Mouse (Mus musculus) spleen, adult 2 months (tissue): ENCODE measurements at regions not wholly inside any gene's neighbourhood (a gene's known extent, or its start where the extent isn't known, plus 50 kb on each side); places are given as distances from the start of the nearest gene placed in this dataset.

ENCODE experiments used
- DNase-seq, 2 experiments: peaks; one replicate each; pipeline versions ENCODE4 v3.0.0 to v3.0.0-alpha.2; 2012 to 2021; ENCODE audit warnings: low spot score in 2 of 2, low read depth in 1 of 2
- H3K27ac ChIP-seq: fragments of 200-500 bp; 2 replicates; pipeline ENCODE4 v1.5.1; 2012; ENCODE audit warnings: low read length, inconsistent platforms; ENCODE audit not compliant: insufficient read depth
- H3K27me3 ChIP-seq: fragments of 200-500 bp; 2 replicates; pipeline ENCODE4 v1.6.1; 2012; ENCODE audit warnings: mild to moderate bottlenecking, moderate library complexity, low read length, inconsistent platforms; ENCODE audit not compliant: control insufficient read depth, insufficient read depth
- H3K36me3 ChIP-seq: fragments of 200-500 bp; 2 replicates; pipeline ENCODE4 v1.6.1; 2012; ENCODE audit warnings: mild to moderate bottlenecking, low read length, inconsistent platforms; ENCODE audit not compliant: control insufficient read depth, insufficient read depth
- H3K4me1 ChIP-seq: fragments of 200-500 bp; 2 replicates; pipeline ENCODE4 v1.6.1; 2011; ENCODE audit warnings: inconsistent platforms; ENCODE audit not compliant: control insufficient read depth, insufficient read depth, insufficient read length
- H3K4me3 ChIP-seq: fragments of 200-500 bp; 2 replicates; pipeline ENCODE4 v1.5.1; 2011; ENCODE audit warnings: mild to moderate bottlenecking, inconsistent platforms; ENCODE audit not compliant: insufficient read depth, insufficient read length; ENCODE audit errors: extremely low read depth
- CTCF ChIP-seq: fragments of 200-500 bp; IDR thresholded peaks from 2 replicates; pipeline ENCODE4 v1.5.1; 2011; ENCODE audit warnings: mild to moderate bottlenecking, inconsistent platforms; ENCODE audit not compliant: insufficient read depth, insufficient read length, insufficient replicate concordance; ENCODE audit errors: extremely low read depth
- POLR2A ChIP-seq: fragments of 200-500 bp; IDR thresholded peaks from 2 replicates; pipeline ENCODE4 v1.6.1; 2011; ENCODE audit warnings: low read depth, low read length, inconsistent platforms
- WGBS: fragments of 180-500 bp; shearing (Covaris S2); methylation state at CpG from one replicate; pipeline ENCODE4 v1.1.7; 2018; 5-methylcytosine and 5-hydroxymethylcytosine counted together

- TF ChIP-seq POLR2A (no peak), CTCF (no peak)
- no peak for DNase-seq
- Histone ChIP-seq H3K27me3 (no peaks in the 10 kb centered on the region), H3K4me3 (no peak overlapping the region), H3K27ac (no peak overlapping the region), H3K4me1 (no peaks in the 10 kb centered on the region), H3K36me3 (no peaks in the 10 kb centered on the region)
- 61% methylated on average over 6 of the region's 6 CpGs for WGBS
Observed at GRCm38 (mm10) chr14:24829001-24829400, 342.1 kb downstream of the Rps24 start.

GRCm38 (mm10) chr14:24833211-24833610 is 346.3 kb downstream of the Rps24 start:
- Histone ChIP-seq H3K27ac (no peak overlapping the region), H3K36me3 (no peaks in the 10 kb centered on the region), H3K4me3 (no peak overlapping the region), H3K4me1 (no peaks in the 10 kb centered on the region), H3K27me3 (no peaks in the 10 kb centered on the region)
- TF ChIP-seq POLR2A (no peak), CTCF (no peak)
- 69% methylated on average over 2 of the region's 2 CpGs for WGBS
- no peak for DNase-seq

- no peaks in the 10 kb centered on the region for H3K27me3 ChIP-seq
- 83% methylated on average over 4 of the region's 4 CpGs for WGBS
- no peak for TF ChIP-seq CTCF
- no peak for TF ChIP-seq POLR2A
- no peaks in the 10 kb centered on the region for H3K4me1 ChIP-seq
- no peak overlapping the region for H3K4me3 ChIP-seq
- no peaks in the 10 kb centered on the region for H3K36me3 ChIP-seq
- H3K27ac ChIP-seq = no peak overlapping the region
- no peak for DNase-seq
Observed at GRCm38 (mm10) chr14:24838219-24838618, 351.3 kb downstream of the Rps24 start.

GRCm38 (mm10) chr14:24839056-24839455 is 352.1 kb downstream of the Rps24 start:
- DNase-seq = no peak
- WGBS = 91% methylated on average over 4 of the region's 4 CpGs
- H3K27me3 ChIP-seq = no peaks in the 10 kb centered on the region
- no peak overlapping the region for H3K27ac ChIP-seq
- no peak overlapping the region for H3K4me3 ChIP-seq
- no peaks in the 10 kb centered on the region for H3K36me3 ChIP-seq
- no peak for TF ChIP-seq POLR2A
- no peak for TF ChIP-seq CTCF
- H3K4me1 ChIP-seq = peaks cover 6% of the 10 kb centered on the region; the same call in 1 of the 2 replicates

- WGBS = 87% methylated on average over 17 of the region's 17 CpGs
- Histone ChIP-seq H3K4me1 (peaks cover 6% of the 10 kb centered on the region; the same call in 1 of the 2 replicates), H3K27ac (no peak overlapping the region), H3K36me3 (no peaks in the 10 kb centered on the region), H3K4me3 (no peak overlapping the region), H3K27me3 (no peaks in the 10 kb centered on the region)
- DNase-seq = no peak
- TF ChIP-seq CTCF = no peak
Observed at GRCm38 (mm10) chr14:24841715-24842496, 355.0 kb downstream of the Rps24 start.

- DNase-seq = no peak
- Histone ChIP-seq H3K4me3 (no peak overlapping the region), H3K27me3 (no peaks in the 10 kb centered on the region), H3K36me3 (no peaks in the 10 kb centered on the region), H3K4me1 (peaks cover 6% of the 10 kb centered on the region; the same call in 1 of the 2 replicates), H3K27ac (no peak overlapping the region)
- 34% methylated on average over 4 of the region's 4 CpGs for WGBS
- TF ChIP-seq POLR2A = no peak
- no peak for TF ChIP-seq CTCF
Observed at GRCm38 (mm10) chr14:24843626-24844025, 356.7 kb downstream of the Rps24 start.

GRCm38 (mm10) chr14:24850491-24850890 is 363.6 kb downstream of the Rps24 start:
- H3K27me3 ChIP-seq = no peaks in the 10 kb centered on the region
- WGBS = 80% methylated on average over 1 of the region's 1 CpGs
- DNase-seq = no peak
- TF ChIP-seq CTCF (no peak), POLR2A (no peak)
- H3K36me3 ChIP-seq = no peaks in the 10 kb centered on the region
- H3K27ac ChIP-seq = no peak overlapping the region
- H3K4me3 ChIP-seq = no peak overlapping the region
- no peaks in the 10 kb centered on the region for H3K4me1 ChIP-seq
